Mouse (Mus musculus) myocyte (in vitro differentiated cells): ENCODE data around the gene Atf6.

Source experiments
- CEBPB ChIP-seq: IDR thresholded peaks from 2 replicates; pipeline ENCODE4 v1.6.1; 2011; ENCODE audit warnings: mild to moderate bottlenecking, moderate library complexity; ENCODE audit not compliant: poor library complexity, insufficient read depth, severe bottlenecking
- E2F4 ChIP-seq: IDR thresholded peaks from one replicate; pipeline ENCODE4 v1.6.1; 2011; ENCODE audit warnings: mild to moderate bottlenecking, control low read depth, moderate library complexity; ENCODE audit not compliant: insufficient read depth
- MAX ChIP-seq: IDR thresholded peaks from one replicate; pipeline ENCODE4 v1.6.1; 2011; ENCODE audit warnings: low read depth, mild to moderate bottlenecking, control low read depth
- MYOD1 ChIP-seq, 3 experiments: IDR thresholded peaks; one replicate each; pipeline ENCODE4 v1.6.1; 2011; ENCODE audit warnings: control low read depth in 2 of 3, low read depth in 2 of 3, mild to moderate bottlenecking in 2 of 3, moderate library complexity in 1 of 3; ENCODE audit not compliant: insufficient read length in 2 of 3, control insufficient read depth in 1 of 3
- MYOG ChIP-seq, 3 experiments: IDR thresholded peaks; one replicate each; pipeline ENCODE4 v1.6.1; 2011; ENCODE audit warnings: control low read depth in 2 of 3, low read depth in 2 of 3, mild to moderate bottlenecking in 2 of 3; ENCODE audit not compliant: insufficient read length in 2 of 3, control insufficient read depth in 1 of 3, insufficient read depth in 1 of 3
- POLR2A ChIP-seq: IDR thresholded peaks from one replicate; pipeline ENCODE4 v1.6.1; 2011; ENCODE audit warnings: low read depth, mild to moderate bottlenecking, control low read depth, moderate library complexity; ENCODE audit not compliant: insufficient read length
- POLR2AphosphoS2 ChIP-seq: IDR thresholded peaks from one replicate; pipeline ENCODE4 v1.6.1; 2011; ENCODE audit warnings: low read depth, control low read depth; ENCODE audit not compliant: insufficient read length
- REST ChIP-seq: IDR thresholded peaks from one replicate; pipeline ENCODE4 v1.6.1; 2011; ENCODE audit warnings: mild to moderate bottlenecking, control low read depth, moderate library complexity; ENCODE audit not compliant: insufficient read depth, insufficient read length
- TCF12 ChIP-seq: IDR thresholded peaks from one replicate; pipeline ENCODE4 v1.6.1; 2011; ENCODE audit warnings: mild to moderate bottlenecking, control low read depth; ENCODE audit not compliant: poor library complexity, insufficient read depth, severe bottlenecking
- TCF3 ChIP-seq: IDR thresholded peaks from one replicate; pipeline ENCODE4 v1.6.1; 2011; ENCODE audit warnings: low read depth, control low read depth; ENCODE audit not compliant: insufficient read length
- USF1 ChIP-seq: IDR thresholded peaks from one replicate; pipeline ENCODE4 v1.6.1; 2011; ENCODE audit warnings: low read depth, mild to moderate bottlenecking, control low read depth, moderate library complexity

GRCm38 (mm10) chr1:170701582-170701981, 166.0 kb downstream of the Atf6 start:
- TF ChIP-seq CEBPB = no peak
- no peak for TF ChIP-seq MYOD1 (IDR thresholded peaks at IDR 0.05; ENCODE audit: control insufficient read depth in 1 of 3, insufficient read length in 2 of 3, low read depth in 2 of 3)
- no peak for TF ChIP-seq USF1
- no peak for TF ChIP-seq POLR2A
- no peak for TF ChIP-seq MAX
- no peak for TF ChIP-seq TCF12
- TF ChIP-seq POLR2AphosphoS2 = no peak
- TF ChIP-seq E2F4 = no peak
- TF ChIP-seq REST = no peak
- TF ChIP-seq MYOG (IDR thresholded peaks at IDR 0.05; ENCODE audit: control insufficient read depth in 1 of 3, insufficient read depth in 1 of 3, insufficient read length in 2 of 3, low read depth in 2 of 3) = no peak
- TF ChIP-seq TCF3 = no peak
